Mouse (Mus musculus) cerebellum, adult 2 months (tissue): ENCODE data around the gene Itih5. TPM values are rescaled to one million over a fixed set of nuclear protein-coding genes. Genes with fewer than 3 reads are reported as not detected.

Experiments
- DNase-seq, 2 experiments: peaks; one replicate each; pipeline ENCODE4 v3.0.0; 2021
- H3K27ac ChIP-seq: fragments of 200-500 bp; 2 replicates; pipeline ENCODE4 v1.5.1; 2012; ENCODE audit warnings: low read length, control low read depth, inconsistent platforms; ENCODE audit not compliant: insufficient read depth
- H3K27me3 ChIP-seq: fragments of 200-500 bp; 2 replicates; pipeline ENCODE4 v1.6.1; 2012; ENCODE audit warnings: inconsistent platforms, mild to moderate bottlenecking, low read length, moderate library complexity; ENCODE audit not compliant: control insufficient read depth, insufficient read depth
- H3K4me1 ChIP-seq: fragments of 200-500 bp; 2 replicates; pipeline ENCODE4 v1.6.1; 2011; ENCODE audit warnings: low read length; ENCODE audit not compliant: control insufficient read depth, insufficient read depth
- H3K4me3 ChIP-seq: fragments of 200-500 bp; replicated peaks from 2 replicates; pipeline ENCODE3; 2011; ENCODE audit warnings: mild to moderate bottlenecking, low read depth, low read length, control low read depth; ENCODE audit not compliant: insufficient read depth
- CTCF ChIP-seq: fragments of 200-500 bp; IDR thresholded peaks from 2 replicates; pipeline ENCODE4 v1.5.1; 2011; ENCODE audit warnings: low read depth, mild to moderate bottlenecking, control low read depth, low read length, moderate library complexity, borderline replicate concordance; ENCODE audit not compliant: insufficient read depth
- POLR2A ChIP-seq: fragments of 200-500 bp; IDR thresholded peaks from 2 replicates; pipeline ENCODE4 v1.6.1; 2011; ENCODE audit warnings: low read length, control low read depth, borderline replicate concordance; ENCODE audit not compliant: insufficient read depth
- WGBS: fragments of 180-500 bp; shearing (Covaris S2); methylation state at CpG from one replicate; pipeline ENCODE4 v1.1.7; 2018; 5-methylcytosine and 5-hydroxymethylcytosine counted together
- polyA plus RNA-seq: library from polyadenylated mRNA; depleted of rRNA; stranded (reverse); fragments of >200 nt; gene quantifications from 2 replicates; pipeline ENCODE4 v1.2.3, GENCODE M21; 2012; rRNA removed

Itih5 gene
- polyA plus RNA-seq, 1 experiment, result 14.9 TPM

- WGBS, result 94% methylated on average over 9 of the region's 9 CpGs
- Histone ChIP-seq H3K27me3 (no peaks in the 10 kb centered on the region), H3K27ac (no peak overlapping the region), H3K4me3 (no peak overlapping the region), H3K4me1 (no peaks in the 10 kb centered on the region)
- no peak for DNase-seq
- no peak for TF ChIP-seq POLR2A
- TF ChIP-seq CTCF, result no peak
Measured at GRCm38 (mm10) chr2:10301997-10302396, 148.6 kb downstream of the Itih5 start.

GRCm38 (mm10) chr2:10304911-10305310 lies 151.5 kb downstream of the Itih5 start:
- TF ChIP-seq POLR2A (no peak), CTCF (no peak)
- Histone ChIP-seq H3K27ac (no peak overlapping the region), H3K4me3 (no peak overlapping the region), H3K27me3 (no peaks in the 10 kb centered on the region), H3K4me1 (no peaks in the 10 kb centered on the region)
- no peak for DNase-seq
- 74% methylated on average over 3 of the region's 3 CpGs for WGBS

Other genes starting within 250 kb of the Itih5 start
- gene Taf3, start 105.0 kb upstream of the Itih5 start, polyA plus RNA-seq, result 13.0 and 13.1 TPM in 2 replicates
- 527 TPM in 2 replicates for gene Atp5c1, start 73.1 kb upstream of the Itih5 start, polyA plus RNA-seq
- gene Kin, start 73.0 kb upstream of the Itih5 start, polyA plus RNA-seq, result 14.8 and 16.7 TPM in 2 replicates
- gene Itih2, start 22.2 kb upstream of the Itih5 start, polyA plus RNA-seq, result 1.9 and 3.3 TPM in 2 replicates
- gene Sfmbt2, start 216.9 kb downstream of the Itih5 start, polyA plus RNA-seq, result 2.2 and 2.3 TPM in 2 replicates